Mouse (Mus musculus) urinary bladder, adult 2 months (tissue): ENCODE data around the gene Mios. TPM values are rescaled to one million over a fixed set of nuclear protein-coding genes. Genes with fewer than 3 reads are reported as not detected.

Source experiments
- DNase-seq: peaks from one replicate; pipeline ENCODE4 v3.0.0; 2022; ENCODE audit warnings: low spot score
- polyA plus RNA-seq: library from polyadenylated mRNA; depleted of rRNA; stranded (reverse); fragments of >200 nt; gene quantifications from 2 replicates; pipeline ENCODE4 v1.2.3, GENCODE M21; 2012; rRNA removed

The Mios gene
- polyA plus RNA-seq, 1 experiment = 8.0 TPM

GRCm38 (mm10) chr6:8278426-8279002, 69.5 kb downstream of the Mios start:
- no peak for DNase-seq

DNA sequence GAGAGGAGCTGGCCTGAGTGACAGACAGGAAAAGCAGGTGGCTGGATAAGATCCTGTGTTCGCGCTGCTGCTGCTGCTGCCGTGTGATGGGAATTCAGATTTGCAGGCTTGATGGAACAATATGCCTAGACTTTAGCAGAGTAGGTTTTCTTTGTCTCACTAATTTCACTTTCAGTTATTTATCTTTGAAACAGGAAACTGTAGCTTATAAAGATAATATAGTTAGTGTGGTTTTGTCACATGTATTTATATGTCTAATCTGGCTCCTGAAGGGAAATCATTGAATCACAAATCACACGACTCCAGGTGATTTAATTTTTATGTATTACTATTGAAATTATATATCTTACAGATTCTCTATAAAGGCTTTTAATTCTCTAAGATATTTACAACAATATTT, 74.2 kb downstream of the Mios start:
- DNase-seq = no peak

DNA sequence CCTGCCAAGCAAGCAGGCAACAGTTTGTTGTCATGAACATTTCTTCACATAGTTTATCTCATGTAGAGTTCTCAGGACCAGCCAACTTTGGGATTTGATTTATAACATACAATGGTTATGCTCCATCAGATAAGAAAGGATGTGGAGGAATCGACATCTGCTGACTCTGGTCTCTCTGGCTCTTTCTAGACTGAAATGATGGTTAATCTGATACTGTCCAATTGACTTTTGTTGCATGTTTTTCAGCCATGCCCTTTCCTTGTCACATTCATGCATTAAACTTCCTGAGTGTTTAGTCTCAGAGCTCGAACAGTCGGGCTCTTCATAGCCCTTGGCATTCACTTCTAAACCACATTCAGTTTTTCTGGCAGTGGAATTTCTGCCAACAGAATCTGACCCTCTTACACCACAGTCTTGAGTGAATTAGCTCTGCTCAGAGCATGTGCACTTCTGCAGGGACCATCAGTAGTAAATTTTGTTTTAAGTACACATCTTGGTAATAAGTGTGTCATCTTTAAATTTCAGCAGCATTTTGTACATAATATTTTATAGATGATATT, 76.5 kb downstream of the Mios start:
- no peak for DNase-seq

Other genes starting within 250 kb of the Mios start
- gene Col28a1, start 16.6 kb upstream of the Mios start, polyA plus RNA-seq = 4.0 and 5.8 TPM in 2 replicates
- 23.9 and 30.8 TPM in 2 replicates for gene Rpa3, start 50.0 kb downstream of the Mios start, polyA plus RNA-seq
- 12.4 and 14.0 TPM in 2 replicates for gene Umad1, start 50.1 kb downstream of the Mios start, polyA plus RNA-seq
- 5.4 and 6.8 TPM in 2 replicates for gene Gm45062, start 50.2 kb downstream of the Mios start, polyA plus RNA-seq